Mouse (Mus musculus) intestine, postnatal 0 days (tissue): ENCODE data around the gene Dtnb. TPM values are rescaled to one million over a fixed set of nuclear protein-coding genes. Genes with fewer than 3 reads are reported as not detected.

ENCODE experiments used
- ATAC-seq: fragments of 200-750 bp; cut with Nextera tagmentation; 2 replicates; pipeline ENCODE4 v1.8.0; 2017; ENCODE audit warnings: mild to moderate bottlenecking, moderate TSS enrichment, moderate library complexity
- H3K27ac ChIP-seq: fragments of 300-500 bp; sonication (generic); 2 replicates; pipeline ENCODE4 v1.5.1; 2014; ENCODE audit warnings: mild to moderate bottlenecking, low read depth, low read length, moderate library complexity
- H3K27me3 ChIP-seq: fragments of 300-500 bp; sonication (generic); replicated peaks from 2 replicates; pipeline ENCODE4 v1.6.1; 2014; ENCODE audit warnings: low read length, mixed read lengths; ENCODE audit not compliant: control insufficient read depth, insufficient read depth
- H3K36me3 ChIP-seq: fragments of 300-500 bp; sonication (generic); 2 replicates; pipeline ENCODE4 v1.6.1; 2014; ENCODE audit warnings: mild to moderate bottlenecking, moderate library complexity; ENCODE audit not compliant: control insufficient read depth, insufficient read depth
- H3K4me1 ChIP-seq: fragments of 300-500 bp; sonication (generic); replicated peaks from 2 replicates; pipeline ENCODE4 v1.6.1; 2014; ENCODE audit warnings: antibody characterized with exemption, low read length, mixed read lengths; ENCODE audit not compliant: control insufficient read depth, insufficient read depth
- H3K4me2 ChIP-seq: fragments of 300-500 bp; sonication (generic); replicated peaks from 2 replicates; pipeline ENCODE4 v1.6.1; 2014; ENCODE audit warnings: low read depth, mild to moderate bottlenecking, moderate library complexity
- H3K4me3 ChIP-seq: fragments of 300-500 bp; sonication (generic); 2 replicates; pipeline ENCODE4 v1.5.1; 2014; ENCODE audit warnings: low read depth, low read length
- H3K9ac ChIP-seq: fragments of 300-500 bp; sonication (generic); 2 replicates; pipeline ENCODE4 v1.6.1; 2014; ENCODE audit warnings: mild to moderate bottlenecking, low read depth, low read length
- H3K9me3 ChIP-seq: fragments of 300-500 bp; sonication (generic); 2 replicates; pipeline ENCODE4 v1.6.1; 2016; ENCODE audit warnings: mixed run types; ENCODE audit not compliant: control insufficient read depth
- CTCF ChIP-seq: sonication (generic); IDR thresholded peaks from 2 replicates; pipeline ENCODE4 v1.5.1; 2016; ENCODE audit warnings: low read depth, mild to moderate bottlenecking, control low read depth, antibody characterized with exemption, moderate library complexity
- WGBS: fragments of 180-500 bp; shearing (Covaris S2); extraction: QIAGEN DNeasy Blood & Tissue Kit; methylation state at CpG from one replicate; pipeline ENCODE4 v1.1.7; 2014; 5-methylcytosine and 5-hydroxymethylcytosine counted together
- polyA plus RNA-seq: library from polyadenylated mRNA; unstranded; fragments of >200 nt; fragmentation: Nextera tagmentation; extraction: Ambion mirVana; gene quantifications from 2 replicates; pipeline ENCODE4 v1.2.1, GENCODE M21; 2015

Dtnb gene
- polyA plus RNA-seq, 1 experiment from 2014 or later: 9.8 TPM

- no peak overlapping the region for H3K4me2 ChIP-seq
Observed at GRCm38 (mm10) chr12:3656799-3657198, 84.6 kb downstream of the Dtnb start.

GRCm38 (mm10) chr12:3657234-3657633 is 85.1 kb downstream of the Dtnb start:
- no peak for ATAC-seq

More at GRCm38 (mm10) chr12:3656799-3657198, 84.6 kb downstream of the Dtnb start:
- no peaks in the 10 kb centered on the region for H3K27me3 ChIP-seq
- no peaks in the 10 kb centered on the region for H3K36me3 ChIP-seq
- no peaks in the 10 kb centered on the region for H3K9me3 ChIP-seq
- no peak for ATAC-seq
- H3K27ac ChIP-seq: no peak overlapping the region
- no peak overlapping the region for H3K9ac ChIP-seq
- no peaks in the 10 kb centered on the region for H3K4me1 ChIP-seq
- H3K4me3 ChIP-seq: no peak overlapping the region
- TF ChIP-seq CTCF: no peak
- WGBS: 63% methylated on average over 7 of the region's 7 CpGs

GRCm38 (mm10) chr12:3657786-3658185 is 85.6 kb downstream of the Dtnb start:
- ATAC-seq: no peak
- Histone ChIP-seq H3K9ac (no peak overlapping the region), H3K27me3 (no peaks in the 10 kb centered on the region), H3K36me3 (no peaks in the 10 kb centered on the region), H3K4me2 (no peak overlapping the region), H3K9me3 (no peaks in the 10 kb centered on the region), H3K27ac (no peak overlapping the region), H3K4me1 (no peaks in the 10 kb centered on the region), H3K4me3 (no peak overlapping the region)
- no peak for TF ChIP-seq CTCF
- 83% methylated on average over 10 of the region's 10 CpGs for WGBS

More at GRCm38 (mm10) chr12:3657234-3657633, 85.1 kb downstream of the Dtnb start:
- Histone ChIP-seq H3K27me3 (no peaks in the 10 kb centered on the region), H3K27ac (no peak overlapping the region), H3K9me3 (no peaks in the 10 kb centered on the region), H3K4me1 (no peaks in the 10 kb centered on the region), H3K36me3 (no peaks in the 10 kb centered on the region), H3K4me3 (no peak overlapping the region), H3K4me2 (no peak overlapping the region), H3K9ac (no peak overlapping the region)
- WGBS: 77% methylated on average over 4 of the region's 4 CpGs
- TF ChIP-seq CTCF: no peak

- TF ChIP-seq CTCF: no peak
- WGBS: 89% methylated on average over 4 of the region's 4 CpGs
- Histone ChIP-seq H3K9me3 (no peaks in the 10 kb centered on the region), H3K36me3 (no peaks in the 10 kb centered on the region), H3K9ac (no peak overlapping the region), H3K27ac (no peak overlapping the region), H3K27me3 (no peaks in the 10 kb centered on the region), H3K4me1 (no peaks in the 10 kb centered on the region), H3K4me3 (no peak overlapping the region), H3K4me2 (no peak overlapping the region)
- no peak for ATAC-seq
Observed at GRCm38 (mm10) chr12:3659554-3660311, 87.6 kb downstream of the Dtnb start.

- Histone ChIP-seq H3K4me1 (no peaks in the 10 kb centered on the region), H3K27me3 (no peaks in the 10 kb centered on the region), H3K9ac (no peak overlapping the region), H3K9me3 (no peaks in the 10 kb centered on the region), H3K27ac (no peak overlapping the region), H3K4me3 (no peak overlapping the region), H3K4me2 (no peak overlapping the region), H3K36me3 (no peaks in the 10 kb centered on the region)
- ATAC-seq: no peak
- WGBS: 75% methylated on average over 1 of the region's 1 CpGs
- TF ChIP-seq CTCF: peak; percentile 72
Observed at GRCm38 (mm10) chr12:3660985-3661635, 88.9 kb downstream of the Dtnb start.

GRCm38 (mm10) chr12:3662660-3663059 is 90.5 kb downstream of the Dtnb start:
- H3K36me3 ChIP-seq: no peaks in the 10 kb centered on the region
- peak; percentile 84 for ATAC-seq
- no peak overlapping the region for H3K27ac ChIP-seq
- TF ChIP-seq CTCF: no peak
- no peak overlapping the region for H3K4me2 ChIP-seq
- no peaks in the 10 kb centered on the region for H3K4me1 ChIP-seq
- H3K4me3 ChIP-seq: no peak overlapping the region
- H3K9ac ChIP-seq: no peak overlapping the region
- no peaks in the 10 kb centered on the region for H3K9me3 ChIP-seq
- H3K27me3 ChIP-seq: no peaks in the 10 kb centered on the region
